In the genomic region with DNA sequence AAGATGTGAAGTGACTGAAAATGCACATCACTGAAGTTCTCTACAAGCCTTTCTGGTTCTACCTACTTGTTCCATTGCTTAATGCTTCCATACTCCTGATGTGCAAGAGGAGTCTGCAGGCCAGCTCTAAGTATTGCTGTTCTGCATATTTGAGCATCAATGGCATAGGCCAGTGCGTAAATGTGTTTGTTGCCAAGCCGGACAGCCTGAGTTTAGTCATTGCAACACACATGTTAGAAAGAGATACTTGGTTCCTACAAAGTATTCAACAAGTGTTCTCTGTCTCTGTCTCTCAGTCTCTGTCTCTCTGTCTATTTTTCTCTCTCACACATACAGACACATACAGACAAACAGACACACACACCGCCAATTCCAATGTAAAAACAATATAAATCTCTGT, we compare ENCODE assay signal across 17 mouse cellular contexts.
"Had no signal": no experiment of that assay in that cellular context is flagged by ENCODE, and none has a peak within 500 bp of the region (broad histone marks: within the 10 kb centered on the region; RNA-seq: fewer than 3 reads in every experiment).

No protein-coding gene starts in this region.

- H3K4me1 ChIP-seq: liver, embryonic 12.5 days; midbrain, embryonic 10.5 days; midbrain, embryonic 12.5 days; neural tube, embryonic 13.5 days; neural tube, embryonic 15.5 days had no signal

- H3K4me3 ChIP-seq: liver, embryonic 12.5 days; midbrain, embryonic 10.5 days; midbrain, embryonic 12.5 days; myocyte; neural tube, embryonic 13.5 days; neural tube, embryonic 15.5 days had no signal

- ATAC-seq: liver, embryonic 12.5 days; midbrain, embryonic 16.5 days had no signal

- H3K36me3 ChIP-seq: liver, embryonic 12.5 days; midbrain, embryonic 10.5 days; midbrain, embryonic 12.5 days; neural tube, embryonic 13.5 days; neural tube, embryonic 15.5 days had no signal

- H3K9ac ChIP-seq: liver, embryonic 12.5 days; liver, embryonic 14.5 days; midbrain, embryonic 12.5 days; neural tube, embryonic 13.5 days; neural tube, embryonic 15.5 days had no signal

- DNase-seq: midbrain, embryonic 14.5 days; retina, postnatal 1 day; right cerebral cortex, adult 18-20 months; right cerebral cortex, postnatal 25 days; right cerebral cortex, postnatal 4 days; spleen, adult 18-20 months; thymus, adult 18-20 months; thymus, postnatal 14 days; thymus, postnatal 36 days had no signal

- H3K27me3 ChIP-seq: liver, embryonic 12.5 days; midbrain, embryonic 12.5 days; neural tube, embryonic 13.5 days; neural tube, embryonic 15.5 days had no signal

- H3K27ac ChIP-seq: liver, embryonic 12.5 days; liver, embryonic 14.5 days; midbrain, embryonic 10.5 days; midbrain, embryonic 12.5 days; neural tube, embryonic 13.5 days; neural tube, embryonic 15.5 days had no signal

- H3K9me3 ChIP-seq: liver, embryonic 12.5 days; midbrain, embryonic 10.5 days; midbrain, embryonic 12.5 days; neural tube, embryonic 13.5 days; neural tube, embryonic 15.5 days had no signal

- H3K4me2 ChIP-seq: liver, embryonic 12.5 days; midbrain, embryonic 12.5 days; neural tube, embryonic 13.5 days; neural tube, embryonic 15.5 days had no signal
